Mouse (Mus musculus) kidney, postnatal 0 days (tissue): ENCODE measurements at regions not wholly inside any gene's neighbourhood (a gene's known extent, or its start where the extent isn't known, plus 50 kb on each side); places are given as distances from the start of the nearest gene placed in this dataset.

Experiments used
- ATAC-seq: fragments of 200-750 bp; cut with Nextera tagmentation; replicated peaks from 2 replicates; pipeline ENCODE4 v1.8.0; 2017; ENCODE audit warnings: low read depth, moderate number of reproducible peaks, moderate TSS enrichment, moderate library complexity; ENCODE audit not compliant: low FRiP score
- DNase-seq: peaks from one replicate; pipeline ENCODE4 v3.0.0-alpha.2; 2016; ENCODE audit warnings: low spot score
- H3K27ac ChIP-seq: fragments of 300-500 bp; sonication (generic); 2 replicates; pipeline ENCODE4 v1.5.1; 2014; ENCODE audit warnings: mild to moderate bottlenecking
- H3K27me3 ChIP-seq: fragments of 300-500 bp; sonication (generic); 2 replicates; pipeline ENCODE4 v1.6.1; 2014; ENCODE audit warnings: low read length, mixed read lengths; ENCODE audit not compliant: insufficient read depth
- H3K36me3 ChIP-seq: fragments of 300-500 bp; sonication (generic); 2 replicates; pipeline ENCODE4 v1.6.1; 2014; ENCODE audit warnings: low read length, mixed read lengths; ENCODE audit not compliant: insufficient read depth
- H3K4me1 ChIP-seq: fragments of 300-500 bp; sonication (generic); replicated peaks from 2 replicates; pipeline ENCODE4 v1.6.1; 2014; ENCODE audit warnings: antibody characterized with exemption, low read length, mixed read lengths; ENCODE audit not compliant: insufficient read depth
- H3K4me2 ChIP-seq: fragments of 300-500 bp; sonication (generic); 2 replicates; pipeline ENCODE4 v1.6.1; 2014; ENCODE audit warnings: mild to moderate bottlenecking, low read length, moderate library complexity, mixed read lengths
- H3K4me3 ChIP-seq: fragments of 300-500 bp; sonication (generic); replicated peaks from 2 replicates; pipeline ENCODE4 v1.5.1; 2014; ENCODE audit warnings: low read depth, low read length
- H3K9ac ChIP-seq: fragments of 300-500 bp; sonication (generic); 2 replicates; pipeline ENCODE4 v1.6.1; 2014; ENCODE audit warnings: low read depth, low read length
- H3K9me3 ChIP-seq: fragments of 300-500 bp; sonication (generic); replicated peaks from 2 replicates; pipeline ENCODE4 v1.6.1; 2016; ENCODE audit warnings: low read length, inconsistent platforms, mixed read lengths
- CTCF ChIP-seq: IDR thresholded peaks from 2 replicates; pipeline ENCODE4 v1.5.1; 2016; ENCODE audit warnings: antibody characterized with exemption, low read depth, mild to moderate bottlenecking, moderate library complexity
- WGBS: fragments of 180-500 bp; shearing (Covaris S2); extraction: QIAGEN DNeasy Blood & Tissue Kit; methylation state at CpG from one replicate; pipeline ENCODE4 v1.1.7; 2014; 5-methylcytosine and 5-hydroxymethylcytosine counted together

DNA sequence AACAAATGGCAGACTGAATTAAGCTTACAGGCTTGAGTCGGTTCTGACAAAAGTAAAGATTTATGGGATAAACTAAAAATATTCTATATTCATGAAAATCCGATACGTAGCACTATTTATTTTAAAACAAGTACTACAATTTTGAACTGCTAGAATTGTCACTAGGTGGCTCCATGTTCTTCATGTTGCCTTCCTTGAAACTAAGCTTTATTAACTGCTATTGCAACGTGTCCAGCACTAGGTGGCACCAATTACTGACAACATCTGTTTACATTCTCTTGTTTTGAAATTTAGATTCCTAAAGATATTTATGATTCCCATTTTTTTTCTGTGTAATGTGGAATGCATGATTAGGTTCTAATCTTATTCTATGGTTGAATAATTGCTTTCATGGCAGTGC is 60.1 kb downstream of the Fam47c start:
- Histone ChIP-seq H3K36me3 (no peaks in the 10 kb centered on the region), H3K4me1 (no peaks in the 10 kb centered on the region), H3K27ac (no peak overlapping the region), H3K27me3 (no peaks in the 10 kb centered on the region), H3K9ac (no peak overlapping the region), H3K4me3 (no peak overlapping the region), H3K9me3 (no peaks in the 10 kb centered on the region), H3K4me2 (no peak overlapping the region)
- ATAC-seq (no peak), DNase-seq (peak; percentile 46)
- WGBS, result 67% methylated on average over 4 of the region's 4 CpGs
- peak; percentile 63 for TF ChIP-seq CTCF
